In the genomic region with DNA sequence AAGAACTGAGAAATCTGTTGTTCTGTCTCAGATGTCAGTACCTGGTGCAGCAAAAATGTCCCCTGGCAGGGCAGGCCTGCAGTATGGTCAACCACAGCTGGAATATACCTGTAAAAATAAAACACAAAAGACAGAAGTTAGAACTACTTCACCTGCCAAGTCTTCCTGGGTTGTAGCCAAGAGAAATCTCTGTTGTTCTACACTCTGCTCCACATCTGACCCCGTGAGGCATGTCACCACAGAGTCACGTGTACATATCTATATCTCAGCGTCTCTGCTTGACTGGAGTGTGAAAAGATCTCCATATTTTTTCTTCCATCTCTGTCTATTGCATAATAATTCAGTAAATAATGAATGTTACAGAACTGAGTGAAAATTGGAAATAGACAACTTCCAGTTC, we compare ENCODE assay signal across 1 mouse cellular context.
A peak's percentile ranks its signal among the peaks of the same experiment; 100 is the strongest.
TF ChIP-seq lines count a peak whose summit lies in the region.

No protein-coding gene starts in this region.

TF ChIP-seq in CH12.LX, 34 proteins besides CTCF, POLR2A, EP300 and RAD21 (continued from another document):
- TF ChIP-seq TBP (conservative IDR thresholded peaks at IDR 0.05; ENCODE audit: low read depth, low read length): no peak
- TF ChIP-seq ZNF384 (IDR thresholded peaks at IDR 0.05; ENCODE audit: low read depth, low read length): no peak
- TF ChIP-seq JUN (IDR thresholded peaks at IDR 0.05; ENCODE audit: insufficient read depth, low read depth, low read length): no peak
- TF ChIP-seq BHLHE40 (IDR thresholded peaks at IDR 0.05; ENCODE audit: low read depth, low read length): 0 out of 2 replicates have a peak, but pooled peaks have one; percentile 29
- TF ChIP-seq ZMIZ1 (IDR thresholded peaks at IDR 0.05; ENCODE audit: low read depth, low read length): no peak
